Comparison of ENCODE assay signal across 24 mouse cellular contexts in genomic region chr2:34225470-34225869, GRCm38 (mm10).
A peak's percentile ranks its signal among the peaks of the same experiment; 100 is the strongest.
DNase-seq lines count a peak whose midpoint lies in the region; ATAC-seq and TF ChIP-seq lines count a peak whose summit lies in the region.
"Had no signal": no experiment of that assay in that cellular context is flagged by ENCODE, and none has a peak within 500 bp of the region (broad histone marks: within the 10 kb centered on the region; RNA-seq: fewer than 3 reads in every experiment).

No protein-coding gene starts in this region.

- peak overlapping the region; percentile 0; the same call in 1 of the 2 replicates for H3K4me2 ChIP-seq in heart, postnatal 0 days (ENCODE audit: low read depth, low read length)
- no peak overlapping the region for H3K4me2 ChIP-seq in heart, embryonic 12.5 days
- no peak overlapping the region for H3K4me2 ChIP-seq in midbrain, embryonic 13.5 days (replicated peaks)
- no peak overlapping the region for H3K4me2 ChIP-seq in midbrain, embryonic 15.5 days
- H3K4me2 ChIP-seq: embryonic facial prominence, embryonic 15.5 days; heart, embryonic 13.5 days; hindbrain, embryonic 13.5 days; intestine, embryonic 15.5 days had no signal

- no peak for TF ChIP-seq EP300 in heart, postnatal 0 days (IDR thresholded peaks at IDR 0.05; ENCODE audit: low read depth)

- ATAC-seq in heart, postnatal 0 days (ENCODE audit: insufficient read depth, low read depth), result no peak
- ATAC-seq in heart, embryonic 12.5 days (ENCODE audit: insufficient number of reproducible peaks, low FRiP score), result no peak
- ATAC-seq in midbrain, embryonic 13.5 days, result no peak
- ATAC-seq in midbrain, embryonic 15.5 days (replicated peaks), result no peak
- ATAC-seq: CD4-positive, CD25-positive, alpha-beta regulatory T cell, adult 4 months; intestine, embryonic 15.5 days had no signal

- no peak for TF ChIP-seq CTCF in heart, postnatal 0 days (IDR thresholded peaks at IDR 0.05; ENCODE audit: low read depth)

- no peaks in the 10 kb centered on the region for H3K9me3 ChIP-seq in heart, postnatal 0 days (replicated peaks; ENCODE audit: control insufficient read depth, low read length)
- H3K9me3 ChIP-seq in heart, embryonic 12.5 days (replicated peaks), result no peaks in the 10 kb centered on the region
- no peaks in the 10 kb centered on the region for H3K9me3 ChIP-seq in midbrain, embryonic 13.5 days
- no peaks in the 10 kb centered on the region for H3K9me3 ChIP-seq in midbrain, embryonic 15.5 days
- H3K9me3 ChIP-seq: embryonic facial prominence, embryonic 15.5 days; G1E; heart, embryonic 13.5 days; hindbrain, embryonic 13.5 days; intestine, embryonic 15.5 days had no signal

- peak; percentile 37 to 47 for DNase-seq in cerebellum, postnatal 10 days
- no peak for DNase-seq in cerebellum, adult 9-11 months
- no peak for DNase-seq in heart, postnatal 0 days (ENCODE audit: low spot score)
- no peak for DNase-seq in embryo, embryonic 10.5 days (ENCODE audit: low spot score)
- DNase-seq: adrenal gland, postnatal 10 days; B cell, adult 2 months; cerebellum, adult 11-12 months; cerebellum, adult 9-10 months; embryo, embryonic 11 days; gastrocnemius, adult 2 months; gastrocnemius, postnatal 25 days; heart, postnatal 10 days; heart, postnatal 4 days; kidney, adult 18-20 months had no signal

- WGBS in heart, postnatal 0 days, result 25% methylated on average over 6 of the region's 6 CpGs
- WGBS in heart, embryonic 12.5 days, result 66% methylated on average over 6 of the region's 6 CpGs
- WGBS in midbrain, embryonic 13.5 days, result 47% methylated on average over 6 of the region's 6 CpGs
- 31% methylated on average over 6 of the region's 6 CpGs for WGBS in midbrain, embryonic 15.5 days

- H3K27me3 ChIP-seq in heart, postnatal 0 days (ENCODE audit: control insufficient read depth, insufficient read depth, low read length), result no peaks in the 10 kb centered on the region
- no peaks in the 10 kb centered on the region for H3K27me3 ChIP-seq in heart, embryonic 12.5 days (replicated peaks)
- H3K27me3 ChIP-seq in midbrain, embryonic 13.5 days, result no peaks in the 10 kb centered on the region
- no peaks in the 10 kb centered on the region for H3K27me3 ChIP-seq in midbrain, embryonic 15.5 days (replicated peaks)
- H3K27me3 ChIP-seq: embryonic facial prominence, embryonic 15.5 days; heart, embryonic 13.5 days; hindbrain, embryonic 13.5 days; intestine, embryonic 15.5 days had no signal

- no peak overlapping the region for H3K27ac ChIP-seq in heart, postnatal 0 days (ENCODE audit: low read depth)
- H3K27ac ChIP-seq in heart, embryonic 12.5 days (ENCODE audit: poor library complexity, severe bottlenecking), result no peak overlapping the region
- H3K27ac ChIP-seq in midbrain, embryonic 13.5 days, result 0 out of 2 replicates have a peak overlapping the region, but pooled peaks have one; percentile 19
- H3K27ac ChIP-seq in midbrain, embryonic 15.5 days, result no peak overlapping the region
- H3K27ac ChIP-seq: embryonic facial prominence, embryonic 15.5 days; gastrocnemius, adult 2 months; heart, embryonic 13.5 days; hindbrain, embryonic 13.5 days; intestine, embryonic 15.5 days had no signal

- no peak overlapping the region for H3K9ac ChIP-seq in heart, postnatal 0 days (replicated peaks; ENCODE audit: low read depth, low read length)
- no peak overlapping the region for H3K9ac ChIP-seq in heart, embryonic 12.5 days
- no peak overlapping the region for H3K9ac ChIP-seq in midbrain, embryonic 13.5 days (replicated peaks)
- H3K9ac ChIP-seq in midbrain, embryonic 15.5 days, result no peak overlapping the region
- H3K9ac ChIP-seq: embryonic facial prominence, embryonic 15.5 days; heart, embryonic 13.5 days; hindbrain, embryonic 13.5 days; intestine, embryonic 15.5 days had no signal

- H3K4me1 ChIP-seq in heart, postnatal 0 days (ENCODE audit: control insufficient read depth, insufficient read depth), result peaks cover 9% of the 10 kb centered on the region
- peaks cover 17% of the 10 kb centered on the region for H3K4me1 ChIP-seq in heart, embryonic 12.5 days (replicated peaks)
- H3K4me1 ChIP-seq in midbrain, embryonic 13.5 days (replicated peaks), result peaks cover 54% of the 10 kb centered on the region
- peaks cover 36% of the 10 kb centered on the region for H3K4me1 ChIP-seq in midbrain, embryonic 15.5 days
- H3K4me1 ChIP-seq: embryonic facial prominence, embryonic 15.5 days had no signal

- no peak overlapping the region for H3K4me3 ChIP-seq in heart, postnatal 0 days (ENCODE audit: low read depth, low read length)
- no peak overlapping the region for H3K4me3 ChIP-seq in heart, embryonic 12.5 days
- no peak overlapping the region for H3K4me3 ChIP-seq in midbrain, embryonic 13.5 days (replicated peaks)
- H3K4me3 ChIP-seq in midbrain, embryonic 15.5 days, result no peak overlapping the region
- H3K4me3 ChIP-seq: embryonic facial prominence, embryonic 15.5 days; erythroblast, embryonic 14.5 days; gastrocnemius, adult 2 months; heart, embryonic 13.5 days; hindbrain, embryonic 13.5 days; intestine, embryonic 15.5 days had no signal

- H3K36me3 ChIP-seq in heart, postnatal 0 days (replicated peaks; ENCODE audit: control insufficient read depth, insufficient read depth, low read length), result no peaks in the 10 kb centered on the region
- H3K36me3 ChIP-seq in heart, embryonic 12.5 days, result peaks cover 6% of the 10 kb centered on the region; the same call in 1 of the 2 replicates
- H3K36me3 ChIP-seq in midbrain, embryonic 13.5 days, result no peaks in the 10 kb centered on the region
- H3K36me3 ChIP-seq in midbrain, embryonic 15.5 days (replicated peaks), result no peaks in the 10 kb centered on the region
- H3K36me3 ChIP-seq: embryonic facial prominence, embryonic 15.5 days; G1E; heart, embryonic 13.5 days; intestine, embryonic 15.5 days had no signal

Comparison
In these comparisons a context has a peak if more than half of its experiments do, and no peak if none do; other contexts are left out.
1. DNase-seq: peak in cerebellum, postnatal 10 days (2 of 2); none in cerebellum, adult 9-11 months (single experiment), heart, postnatal 0 days (single experiment) and embryo, embryonic 10.5 days (single experiment).